Mouse (Mus musculus): ENCODE measurements at regions not wholly inside any gene's neighbourhood (a gene's known extent, or its start where the extent isn't known, plus 50 kb on each side); places are given as distances from the start of the nearest gene placed in this dataset.

GRCm38 (mm10) chr1:105206216-105206615 lies 150.3 kb downstream of the Rnf152 start:
- Histone ChIP-seq H3K27ac (ENCODE audit: poor library complexity, severe bottlenecking) (no peak overlapping the region), H3K36me3 (no peaks in the 10 kb centered on the region), H3K4me1 (replicated peaks) (no peaks in the 10 kb centered on the region), H3K9me3 (replicated peaks) (no peaks in the 10 kb centered on the region), H3K27me3 (replicated peaks) (no peaks in the 10 kb centered on the region), H3K9ac (no peak overlapping the region), H3K4me3 (no peak overlapping the region), H3K4me2 (no peak overlapping the region)
- no peak for ATAC-seq (ENCODE audit: insufficient number of reproducible peaks, low FRiP score)

DNA sequence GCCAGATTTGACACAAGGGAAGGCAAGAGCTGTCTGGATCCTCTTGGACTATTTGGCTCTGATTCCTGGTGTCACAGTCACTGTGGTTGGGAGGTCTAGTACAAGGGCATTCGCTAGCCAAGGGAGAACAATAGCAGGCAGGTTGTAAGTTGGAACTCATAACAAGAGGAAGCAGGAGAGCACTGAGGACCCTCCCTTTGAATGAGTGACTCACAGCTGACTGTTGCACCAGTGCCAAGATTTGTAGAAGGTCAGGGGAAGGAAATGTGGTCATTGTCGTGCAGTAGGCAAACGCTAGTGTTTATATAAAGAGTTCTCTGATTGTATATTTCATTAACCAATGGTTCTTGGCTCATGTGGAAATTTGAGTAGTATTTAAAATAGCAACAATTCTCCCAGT lies 157.2 kb downstream of the Rnf152 start:
- H3K36me3 ChIP-seq = no peaks in the 10 kb centered on the region
- H3K27ac ChIP-seq (ENCODE audit: poor library complexity, severe bottlenecking) = no peak overlapping the region
- no peaks in the 10 kb centered on the region for H3K27me3 ChIP-seq (replicated peaks)
- H3K4me1 ChIP-seq (replicated peaks) = no peaks in the 10 kb centered on the region
- H3K9ac ChIP-seq = no peak overlapping the region
- no peaks in the 10 kb centered on the region for H3K9me3 ChIP-seq (replicated peaks)
- H3K4me3 ChIP-seq = no peak overlapping the region
- H3K4me2 ChIP-seq = no peak overlapping the region
- ATAC-seq (ENCODE audit: insufficient number of reproducible peaks, low FRiP score) = peak; percentile 71
- WGBS = 50% methylated on average over 3 of the region's 3 CpGs

GRCm38 (mm10) chr1:105191126-105191525 lies 165.4 kb downstream of the Rnf152 start:
- WGBS = 72% methylated on average over 3 of the region's 3 CpGs
- ATAC-seq (ENCODE audit: insufficient number of reproducible peaks, low FRiP score) = no peak
- Histone ChIP-seq H3K4me2 (no peak overlapping the region), H3K4me1 (replicated peaks) (0 out of 2 replicates have a peak, but pooled peaks cover 3% of the 10 kb centered on the region), H3K9me3 (replicated peaks) (no peaks in the 10 kb centered on the region), H3K9ac (no peak overlapping the region), H3K4me3 (no peak overlapping the region), H3K36me3 (no peaks in the 10 kb centered on the region), H3K27ac (ENCODE audit: poor library complexity, severe bottlenecking) (no peak overlapping the region), H3K27me3 (replicated peaks) (no peaks in the 10 kb centered on the region)

DNA sequence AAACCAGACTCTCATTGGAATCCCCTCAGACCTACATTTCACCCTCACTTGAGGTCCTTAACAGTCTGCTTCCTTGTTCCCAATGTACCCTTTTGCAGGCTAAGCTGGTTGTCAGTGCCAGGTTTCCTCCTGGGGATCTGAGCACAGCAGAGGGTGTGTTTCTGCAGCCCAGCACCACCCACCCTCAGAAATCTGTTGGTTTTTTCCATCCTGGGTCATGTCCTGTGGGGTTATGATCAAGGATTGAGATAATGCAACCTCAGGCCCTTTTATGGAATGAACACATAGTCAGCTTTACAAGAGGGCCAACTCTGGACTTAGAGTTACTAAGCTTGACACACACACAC lies 167.6 kb downstream of the Rnf152 start:
- Histone ChIP-seq H3K9ac (no peak overlapping the region), H3K4me2 (no peak overlapping the region), H3K36me3 (no peaks in the 10 kb centered on the region), H3K4me1 (replicated peaks) (0 out of 2 replicates have a peak, but pooled peaks cover 3% of the 10 kb centered on the region), H3K9me3 (replicated peaks) (no peaks in the 10 kb centered on the region), H3K4me3 (no peak overlapping the region), H3K27ac (ENCODE audit: poor library complexity, severe bottlenecking) (no peak overlapping the region), H3K27me3 (replicated peaks) (no peaks in the 10 kb centered on the region)
- ATAC-seq (ENCODE audit: insufficient number of reproducible peaks, low FRiP score) = no peak

GRCm38 (mm10) chr1:105188210-105188919 lies 168.1 kb downstream of the Rnf152 start:
- no peak overlapping the region for H3K4me2 ChIP-seq
- H3K4me1 ChIP-seq (replicated peaks) = 0 out of 2 replicates have a peak, but pooled peaks cover 3% of the 10 kb centered on the region
- no peaks in the 10 kb centered on the region for H3K9me3 ChIP-seq (replicated peaks)
- H3K27me3 ChIP-seq (replicated peaks) = no peaks in the 10 kb centered on the region
- H3K9ac ChIP-seq = no peak overlapping the region
- ATAC-seq (ENCODE audit: insufficient number of reproducible peaks, low FRiP score) = no peak
- H3K36me3 ChIP-seq = no peaks in the 10 kb centered on the region
- 62% methylated on average over 3 of the region's 3 CpGs for WGBS
- no peak overlapping the region for H3K27ac ChIP-seq (ENCODE audit: poor library complexity, severe bottlenecking)
- H3K4me3 ChIP-seq = no peak overlapping the region

DNA sequence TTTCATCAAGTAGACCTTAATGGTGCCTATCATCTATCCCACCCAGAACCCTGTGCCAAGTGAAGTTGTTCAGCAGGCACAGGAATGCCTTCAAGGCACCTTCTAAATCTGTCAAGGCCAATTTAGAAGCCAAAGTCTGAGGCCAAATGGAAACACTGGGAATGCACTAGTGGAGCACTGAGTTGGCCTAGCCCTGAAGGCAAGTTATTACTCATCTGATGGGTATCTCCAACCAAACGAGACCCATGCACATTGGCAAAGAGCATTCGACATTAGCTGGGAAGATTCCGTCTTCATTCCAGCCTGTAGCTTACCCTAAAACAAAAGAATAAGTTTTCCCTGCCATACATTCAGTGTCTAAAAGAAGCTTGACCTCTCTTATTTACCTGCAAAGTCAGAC lies 172.0 kb downstream of the Rnf152 start:
- Histone ChIP-seq H3K9me3 (replicated peaks) (no peaks in the 10 kb centered on the region), H3K9ac (no peak overlapping the region), H3K4me2 (no peak overlapping the region), H3K4me1 (replicated peaks) (peaks cover 9% of the 10 kb centered on the region), H3K36me3 (no peaks in the 10 kb centered on the region), H3K4me3 (no peak overlapping the region), H3K27me3 (replicated peaks) (no peaks in the 10 kb centered on the region), H3K27ac (ENCODE audit: poor library complexity, severe bottlenecking) (no peak overlapping the region)
- WGBS = 74% methylated on average over 3 of the region's 3 CpGs
- no peak for ATAC-seq (ENCODE audit: insufficient number of reproducible peaks, low FRiP score)

DNA sequence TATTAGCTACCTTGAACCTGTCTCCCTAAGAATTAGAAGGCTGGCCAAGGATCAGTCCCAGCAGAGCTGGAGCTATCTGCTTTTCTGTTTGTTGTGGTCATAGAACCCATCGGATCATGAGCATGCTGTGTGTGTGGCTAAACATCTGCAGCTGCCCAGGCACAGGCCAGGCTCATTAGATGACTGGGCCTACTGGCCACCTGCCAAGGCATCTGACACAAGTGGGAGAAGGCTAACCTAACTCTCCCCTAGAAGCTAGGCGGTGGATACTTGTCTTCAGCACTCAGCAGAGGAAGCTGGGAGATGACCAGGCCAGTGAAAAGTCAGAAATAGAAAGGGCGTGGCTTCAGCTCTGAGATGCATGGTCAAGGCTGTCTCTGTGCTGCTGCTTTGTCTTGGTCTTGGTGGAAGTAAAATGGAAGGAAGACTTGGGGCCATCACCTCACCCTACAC lies 177.1 kb downstream of the Rnf152 start:
- H3K27ac ChIP-seq (ENCODE audit: poor library complexity, severe bottlenecking) = no peak overlapping the region
- H3K27me3 ChIP-seq (replicated peaks) = no peaks in the 10 kb centered on the region
- peak; percentile 59; the same call in 1 of the 2 replicates for ATAC-seq (ENCODE audit: insufficient number of reproducible peaks, low FRiP score)
- no peaks in the 10 kb centered on the region for H3K9me3 ChIP-seq (replicated peaks)
- H3K4me1 ChIP-seq (replicated peaks) = peaks cover 27% of the 10 kb centered on the region
- H3K36me3 ChIP-seq = no peaks in the 10 kb centered on the region
- H3K4me2 ChIP-seq = no peak overlapping the region
- H3K4me3 ChIP-seq = no peak overlapping the region
- 25% methylated on average over 3 of the region's 3 CpGs for WGBS
- no peak overlapping the region for H3K9ac ChIP-seq

- no peak overlapping the region for H3K27ac ChIP-seq (ENCODE audit: poor library complexity, severe bottlenecking)
- no peak for ATAC-seq (ENCODE audit: insufficient number of reproducible peaks, low FRiP score)
- H3K27me3 ChIP-seq (replicated peaks) = no peaks in the 10 kb centered on the region
- H3K4me2 ChIP-seq = no peak overlapping the region
- H3K4me1 ChIP-seq (replicated peaks) = peaks cover 27% of the 10 kb centered on the region
- no peaks in the 10 kb centered on the region for H3K9me3 ChIP-seq (replicated peaks)
- no peaks in the 10 kb centered on the region for H3K36me3 ChIP-seq
- no peak overlapping the region for H3K9ac ChIP-seq
- H3K4me3 ChIP-seq = no peak overlapping the region
- 65% methylated on average over 6 of the region's 6 CpGs for WGBS
Measured at GRCm38 (mm10) chr1:105178773-105179172, 177.7 kb downstream of the Rnf152 start.

DNA sequence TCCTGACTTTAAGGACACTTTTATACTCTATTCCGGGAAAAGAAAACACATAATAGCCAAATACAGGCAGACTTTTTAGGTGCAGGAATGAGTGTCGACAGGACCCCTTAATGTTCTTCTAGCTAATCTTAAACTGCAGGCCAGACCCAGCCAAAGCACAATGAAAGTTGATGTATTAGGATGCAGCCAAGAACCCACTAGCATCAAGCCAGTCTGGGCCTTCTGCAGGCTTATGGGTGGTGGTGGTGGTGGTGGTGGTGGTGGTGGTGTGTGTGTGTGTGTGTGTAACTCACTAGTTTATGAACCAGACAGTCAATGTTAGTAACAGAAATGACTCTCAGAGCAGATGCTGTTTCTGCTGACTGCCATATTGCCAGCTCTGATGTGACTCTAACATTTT lies 178.6 kb downstream of the Rnf152 start:
- Histone ChIP-seq H3K9me3 (replicated peaks) (no peaks in the 10 kb centered on the region), H3K36me3 (no peaks in the 10 kb centered on the region), H3K27ac (ENCODE audit: poor library complexity, severe bottlenecking) (no peak overlapping the region), H3K4me3 (no peak overlapping the region), H3K9ac (no peak overlapping the region), H3K27me3 (replicated peaks) (no peaks in the 10 kb centered on the region), H3K4me1 (replicated peaks) (peaks cover 27% of the 10 kb centered on the region), H3K4me2 (no peak overlapping the region)
- 70% methylated on average over 2 of the region's 2 CpGs for WGBS
- ATAC-seq (ENCODE audit: insufficient number of reproducible peaks, low FRiP score) = no peak

DNA sequence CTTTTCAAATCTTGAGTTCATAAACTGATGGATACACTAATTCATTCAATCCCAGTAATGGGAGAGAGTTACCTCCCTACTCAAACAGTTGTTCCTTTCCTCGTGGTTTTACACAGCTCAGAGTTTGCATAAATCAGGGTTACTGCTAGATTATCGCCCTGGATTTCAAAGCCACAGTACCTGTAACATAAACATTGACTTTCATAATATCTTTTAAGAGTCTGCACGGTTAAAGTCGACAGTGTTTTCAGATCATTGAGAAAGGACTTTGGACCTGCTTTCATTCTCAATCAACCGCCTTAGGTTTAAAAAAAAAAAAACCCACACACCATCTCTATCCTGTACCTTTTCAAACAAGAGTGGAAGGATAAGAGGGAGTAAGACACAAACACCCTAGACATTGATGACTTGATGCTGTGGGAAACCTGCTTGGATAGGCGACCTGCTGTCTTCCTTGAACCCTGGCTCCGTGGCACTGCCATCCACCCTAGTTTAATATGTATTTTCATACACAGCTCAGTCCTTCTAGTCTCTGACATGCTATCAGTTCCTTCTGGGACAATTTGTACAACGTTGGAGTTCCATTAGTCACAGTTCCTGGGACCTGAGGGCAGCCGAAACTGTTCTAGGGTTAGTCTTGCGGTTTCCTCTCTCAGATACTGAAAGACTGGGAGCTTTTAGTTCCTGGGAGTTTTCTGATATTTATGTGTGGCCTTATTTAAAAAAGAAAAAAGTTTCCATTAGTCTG lies 179.3 kb downstream of the Rnf152 start:
- ATAC-seq (ENCODE audit: insufficient number of reproducible peaks, low FRiP score) = no peak
- Histone ChIP-seq H3K36me3 (no peaks in the 10 kb centered on the region), H3K9me3 (replicated peaks) (no peaks in the 10 kb centered on the region), H3K27ac (ENCODE audit: poor library complexity, severe bottlenecking) (no peak overlapping the region), H3K4me3 (no peak overlapping the region), H3K4me1 (replicated peaks) (peaks cover 27% of the 10 kb centered on the region), H3K4me2 (no peak overlapping the region), H3K9ac (no peak overlapping the region), H3K27me3 (replicated peaks) (no peaks in the 10 kb centered on the region)
- 75% methylated on average over 10 of the region's 10 CpGs for WGBS

GRCm38 (mm10) chr1:105170979-105171378 lies 185.5 kb downstream of the Rnf152 start:
- ATAC-seq (ENCODE audit: insufficient number of reproducible peaks, low FRiP score) = no peak
- Histone ChIP-seq H3K4me3 (no peak overlapping the region), H3K4me2 (no peak overlapping the region), H3K27ac (ENCODE audit: poor library complexity, severe bottlenecking) (no peak overlapping the region), H3K9me3 (replicated peaks) (no peaks in the 10 kb centered on the region), H3K36me3 (no peaks in the 10 kb centered on the region), H3K9ac (no peak overlapping the region), H3K27me3 (replicated peaks) (no peaks in the 10 kb centered on the region), H3K4me1 (replicated peaks) (0 out of 2 replicates have a peak, but pooled peaks cover 3% of the 10 kb centered on the region)
- 63% methylated on average over 1 of the region's 1 CpGs for WGBS
